Mouse (Mus musculus) liver, embryonic 14.5 days (tissue): Measurements from ENCODE around the gene Rcsd1.

Experiments
- CTCF ChIP-seq: IDR thresholded peaks from 2 replicates; pipeline ENCODE4 v1.5.1; 2016; ENCODE audit warnings: antibody characterized with exemption, low read depth, control low read depth
- EP300 ChIP-seq: IDR thresholded peaks from 2 replicates; pipeline ENCODE4 v1.6.1; 2016; ENCODE audit warnings: antibody characterized with exemption, low read depth

DNA sequence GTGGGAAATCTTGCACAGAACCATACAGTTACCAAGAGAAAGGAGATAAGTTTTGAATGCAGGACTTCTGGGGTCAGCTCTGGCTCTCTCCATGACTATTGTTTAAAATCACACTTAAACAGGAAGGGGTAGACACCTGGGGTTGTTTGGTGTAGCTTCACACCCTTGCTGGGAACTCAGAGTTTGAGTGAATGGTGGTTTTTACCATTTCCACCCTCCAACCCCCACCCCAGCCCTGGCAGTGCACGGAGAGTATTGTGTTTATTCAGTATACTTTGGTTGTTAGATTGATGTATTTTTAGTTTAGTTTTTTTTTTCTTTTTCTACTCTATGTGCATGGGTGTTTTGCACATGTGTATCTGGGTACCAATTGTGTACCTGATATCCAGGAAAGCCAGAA lies 20.6 kb upstream of the Rcsd1 start:
- TF ChIP-seq CTCF (no peak), EP300 (no peak)
